Mouse (Mus musculus) lung, postnatal 25 days (tissue): ENCODE results near the gene Cotl1.
"Not testable (repeated sequence)": the region's sequence is repeated elsewhere in the genome, so short reads cannot be mapped to it uniquely, and the experiment has no call there.

Experiments
- DNase-seq: peaks from one replicate; pipeline ENCODE4 v3.0.0; 2022; ENCODE audit warnings: low spot score

The Cotl1 gene

GRCm38 (mm10) chr8:119840275-119840808 is at the start of gene Cotl1:
TSS of gene Cotl1 (minus strand) at chr8:119840544.
- DNase-seq: peak; percentile 97

- DNase-seq: no peak
Measured at GRCm38 (mm10) chr8:119888012-119888411, 47.7 kb upstream of the Cotl1 start.

- peak; percentile 35 for DNase-seq
Measured at GRCm38 (mm10) chr8:119887130-119887529, 46.8 kb upstream of the Cotl1 start.

- peak; percentile 15 for DNase-seq
Measured at GRCm38 (mm10) chr8:119885612-119886011, 45.3 kb upstream of the Cotl1 start.

GRCm38 (mm10) chr8:119883281-119883680 is 42.9 kb upstream of the Cotl1 start:
- DNase-seq: no peak

GRCm38 (mm10) chr8:119881917-119882316 is 41.6 kb upstream of the Cotl1 start:
- DNase-seq: no peak

GRCm38 (mm10) chr8:119881301-119881700 is 41.0 kb upstream of the Cotl1 start:
- DNase-seq: peak; percentile 56

GRCm38 (mm10) chr8:119873181-119873580 is 32.8 kb upstream of the Cotl1 start:
- no peak for DNase-seq

GRCm38 (mm10) chr8:119869616-119870015 is 29.3 kb upstream of the Cotl1 start:
- DNase-seq: no peak

- DNase-seq: no peak
Measured at GRCm38 (mm10) chr8:119862749-119863148, 22.4 kb upstream of the Cotl1 start.

GRCm38 (mm10) chr8:119862390-119862734 is 22.0 kb upstream of the Cotl1 start:
- no peak for DNase-seq

GRCm38 (mm10) chr8:119861706-119862389 is 21.5 kb upstream of the Cotl1 start, which contains the start of gene Klhl36:
TSS of gene Klhl36 (plus strand) at chr8:119862266.
- peak; percentile 97 for DNase-seq

- peak; percentile 26 for DNase-seq
Measured at GRCm38 (mm10) chr8:119857767-119858166, 17.4 kb upstream of the Cotl1 start.

GRCm38 (mm10) chr8:119855656-119856055 is 15.3 kb upstream of the Cotl1 start:
- no peak for DNase-seq

- no peak for DNase-seq
Measured at GRCm38 (mm10) chr8:119854035-119854434, 13.7 kb upstream of the Cotl1 start.

- no peak for DNase-seq
Measured at GRCm38 (mm10) chr8:119853521-119853920, 13.2 kb upstream of the Cotl1 start.

GRCm38 (mm10) chr8:119847232-119847922 is 7.0 kb upstream of the Cotl1 start:
- no peak for DNase-seq

- DNase-seq: not testable (repeated sequence)
Measured at GRCm38 (mm10) chr8:119845741-119846140, 5.4 kb upstream of the Cotl1 start.

GRCm38 (mm10) chr8:119844577-119844976 is 4.2 kb upstream of the Cotl1 start:
- peak; percentile 64 for DNase-seq

GRCm38 (mm10) chr8:119843444-119843843 is 3.1 kb upstream of the Cotl1 start:
- DNase-seq: peak; percentile 87

GRCm38 (mm10) chr8:119840905-119841411 is 614 bp upstream of the Cotl1 start:
- DNase-seq: no peak

- DNase-seq: no peak
Measured at GRCm38 (mm10) chr8:119839419-119840021, 824 bp downstream of the Cotl1 start.

- no peak for DNase-seq
Measured at GRCm38 (mm10) chr8:119838983-119839340, 1.4 kb downstream of the Cotl1 start.
